Mouse (Mus musculus): ENCODE measurements around the gene Rnf19b. TPM values are rescaled to one million over a fixed set of nuclear protein-coding genes. Genes with fewer than 3 reads are reported as not detected.

The Rnf19b gene
- polyA plus RNA-seq, 1 experiment from 2014 or later = 11.0 TPM

DNA sequence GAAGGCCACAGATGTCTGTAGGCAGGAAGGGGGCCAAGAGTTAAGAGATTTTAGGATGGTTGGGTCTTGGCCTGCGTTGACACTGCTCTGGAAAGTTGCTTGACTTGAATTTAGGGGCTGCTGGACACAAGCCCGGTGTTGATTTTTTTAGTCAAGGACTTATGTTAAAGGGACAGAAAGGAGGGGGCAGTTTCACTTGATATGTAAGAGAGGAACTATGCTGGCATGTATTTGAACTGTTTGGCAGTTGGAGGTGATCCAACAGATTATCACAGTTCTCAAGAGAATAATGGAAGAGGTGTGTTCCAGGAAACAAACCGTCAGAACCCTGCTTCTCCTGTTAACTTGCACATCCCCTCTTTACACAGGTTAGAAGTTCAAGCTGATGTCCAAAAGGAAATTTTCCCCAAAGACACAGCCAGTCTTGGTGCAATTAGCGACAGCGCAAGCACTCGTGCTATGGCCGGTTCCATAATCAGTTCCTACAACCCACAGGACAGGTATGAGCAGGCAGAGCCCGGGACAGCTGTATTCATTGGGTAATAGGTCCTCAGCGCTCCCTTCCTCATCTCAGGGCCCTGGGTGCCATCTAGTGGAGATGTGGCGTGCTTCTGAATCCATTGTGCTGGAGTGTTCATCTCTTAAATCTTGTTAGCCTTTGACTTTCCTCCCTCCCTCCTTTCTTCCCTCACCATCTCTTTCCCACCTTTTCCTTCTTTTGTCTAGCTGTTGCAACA, 24.5 kb downstream of the Rnf19b start:
- Histone ChIP-seq H3K4me2 (replicated peaks; ENCODE audit: low read depth) (no peak overlapping the region), H3K27me3 (replicated peaks; ENCODE audit: control insufficient read depth, insufficient read depth, low read length) (no peaks in the 10 kb centered on the region), H3K27ac (ENCODE audit: low read depth, low read length) (0 out of 2 replicates have a peak overlapping the region, but pooled peaks have one; percentile 46), H3K4me3 (ENCODE audit: low read depth, low read length) (no peak overlapping the region), H3K36me3 (ENCODE audit: control insufficient read depth, insufficient read depth) (peaks cover 55% of the 10 kb centered on the region), H3K4me1 (replicated peaks; ENCODE audit: control insufficient read depth, insufficient read depth, low read length) (no peaks in the 10 kb centered on the region; the same call in 1 of the 2 replicates), H3K9me3 (ENCODE audit: control insufficient read depth) (no peaks in the 10 kb centered on the region), H3K9ac (ENCODE audit: low read depth, low read length) (no peak overlapping the region)
- peak; percentile 93 for TF ChIP-seq CTCF (IDR thresholded peaks at IDR 0.05; ENCODE audit: low read depth)
- ATAC-seq = peak; percentile 74
- WGBS = 35% methylated on average over 10 of the region's 10 CpGs

DNA sequence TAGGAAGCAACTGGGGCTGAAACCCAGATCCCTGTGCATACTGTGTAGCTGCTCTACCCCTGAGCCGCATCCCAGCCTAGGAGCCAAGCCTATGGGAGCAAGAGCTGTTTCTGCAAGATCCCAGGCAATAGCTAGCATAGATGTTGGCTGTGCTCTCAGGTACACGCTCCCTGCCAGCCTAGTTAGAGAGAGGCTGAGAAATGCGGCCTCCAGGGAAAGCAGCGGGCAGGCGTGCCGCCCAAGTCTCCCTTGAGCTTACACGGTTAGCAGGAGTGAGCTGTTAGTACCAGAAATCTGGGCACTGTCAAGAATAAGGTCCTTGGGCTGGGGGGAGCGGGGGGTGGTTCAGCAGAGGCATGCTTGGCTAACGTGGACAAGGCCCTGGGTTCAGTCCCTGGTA, 26.8 kb downstream of the Rnf19b start:
- 92% methylated on average over 9 of the region's 9 CpGs for WGBS
- no peaks in the 10 kb centered on the region for H3K27me3 ChIP-seq (replicated peaks; ENCODE audit: control insufficient read depth, insufficient read depth, low read length)
- no peak overlapping the region for H3K27ac ChIP-seq (ENCODE audit: low read depth, low read length)
- no peak overlapping the region for H3K9ac ChIP-seq (ENCODE audit: low read depth, low read length)
- H3K36me3 ChIP-seq (ENCODE audit: control insufficient read depth, insufficient read depth) = peaks cover 42% of the 10 kb centered on the region
- no peak overlapping the region for H3K4me3 ChIP-seq (ENCODE audit: low read depth, low read length)
- H3K9me3 ChIP-seq (ENCODE audit: control insufficient read depth) = no peaks in the 10 kb centered on the region
- ATAC-seq = no peak
- H3K4me1 ChIP-seq (replicated peaks; ENCODE audit: control insufficient read depth, insufficient read depth, low read length) = no peaks in the 10 kb centered on the region; the same call in 1 of the 2 replicates
- no peak overlapping the region for H3K4me2 ChIP-seq (replicated peaks; ENCODE audit: low read depth)
- TF ChIP-seq CTCF (IDR thresholded peaks at IDR 0.05; ENCODE audit: low read depth) = no peak

DNA sequence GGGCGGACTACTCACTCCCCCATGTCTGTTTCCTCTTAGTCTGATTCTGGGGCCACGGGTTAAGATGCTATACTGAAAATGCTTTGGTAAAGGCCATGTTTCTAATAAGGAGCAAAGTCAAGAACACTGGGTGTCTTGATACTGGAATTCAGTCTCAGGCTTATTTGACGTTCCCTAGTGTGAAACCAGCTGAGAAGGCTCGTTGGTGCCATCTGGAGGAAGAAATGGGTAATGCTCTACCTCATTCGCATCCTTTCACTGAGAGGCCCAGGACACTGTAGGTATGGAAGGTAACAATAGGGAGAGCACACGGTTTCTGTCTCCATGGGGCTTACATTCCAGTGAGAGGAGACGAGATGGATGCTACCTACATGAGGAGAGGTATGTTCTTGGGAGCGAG, 28.0 kb downstream of the Rnf19b start:
- WGBS = 33% methylated on average over 8 of the region's 8 CpGs
- ATAC-seq = peak; percentile 48
- no peak overlapping the region for H3K9ac ChIP-seq (ENCODE audit: low read depth, low read length)
- peaks cover 33% of the 10 kb centered on the region for H3K36me3 ChIP-seq (ENCODE audit: control insufficient read depth, insufficient read depth)
- H3K27ac ChIP-seq (ENCODE audit: low read depth, low read length) = no peak overlapping the region
- TF ChIP-seq CTCF (IDR thresholded peaks at IDR 0.05; ENCODE audit: low read depth) = peak; percentile 97
- H3K4me2 ChIP-seq (replicated peaks; ENCODE audit: low read depth) = no peak overlapping the region
- H3K4me3 ChIP-seq (ENCODE audit: low read depth, low read length) = no peak overlapping the region
- H3K9me3 ChIP-seq (ENCODE audit: control insufficient read depth) = no peaks in the 10 kb centered on the region
- no peaks in the 10 kb centered on the region for H3K27me3 ChIP-seq (replicated peaks; ENCODE audit: control insufficient read depth, insufficient read depth, low read length)
- H3K4me1 ChIP-seq (replicated peaks; ENCODE audit: control insufficient read depth, insufficient read depth, low read length) = no peaks in the 10 kb centered on the region; the same call in 1 of the 2 replicates

DNA sequence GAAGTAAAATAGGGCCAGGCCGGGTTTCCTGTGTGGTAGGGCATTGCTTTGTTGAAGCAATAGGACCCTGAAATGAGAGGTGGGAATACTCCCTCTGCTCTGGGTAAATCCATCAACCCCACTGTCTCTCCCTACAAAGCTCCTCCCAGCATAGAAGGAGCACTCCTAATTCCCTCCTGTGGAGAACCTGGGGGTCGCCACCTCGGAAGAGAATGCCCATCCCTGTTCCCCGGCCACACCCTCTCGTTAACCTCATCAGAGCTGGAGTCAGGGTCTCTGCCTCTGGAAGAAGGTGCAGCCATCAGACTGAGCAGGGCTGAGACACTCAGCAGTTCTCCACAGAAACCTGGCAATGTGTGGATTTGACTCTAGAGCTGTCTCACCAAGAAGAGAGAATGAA, 29.8 kb downstream of the Rnf19b start:
- Histone ChIP-seq H3K9ac (ENCODE audit: low read depth, low read length) (no peak overlapping the region), H3K9me3 (ENCODE audit: control insufficient read depth) (no peaks in the 10 kb centered on the region), H3K36me3 (ENCODE audit: control insufficient read depth, insufficient read depth) (peaks cover 17% of the 10 kb centered on the region), H3K27ac (ENCODE audit: low read depth, low read length) (no peak overlapping the region), H3K27me3 (replicated peaks; ENCODE audit: control insufficient read depth, insufficient read depth, low read length) (no peaks in the 10 kb centered on the region), H3K4me3 (ENCODE audit: low read depth, low read length) (no peak overlapping the region), H3K4me1 (replicated peaks; ENCODE audit: control insufficient read depth, insufficient read depth, low read length) (no peaks in the 10 kb centered on the region), H3K4me2 (replicated peaks; ENCODE audit: low read depth) (no peak overlapping the region)
- no peak for TF ChIP-seq CTCF (IDR thresholded peaks at IDR 0.05; ENCODE audit: low read depth)
- ATAC-seq = no peak
- 50% methylated on average over 5 of the region's 5 CpGs for WGBS

DNA sequence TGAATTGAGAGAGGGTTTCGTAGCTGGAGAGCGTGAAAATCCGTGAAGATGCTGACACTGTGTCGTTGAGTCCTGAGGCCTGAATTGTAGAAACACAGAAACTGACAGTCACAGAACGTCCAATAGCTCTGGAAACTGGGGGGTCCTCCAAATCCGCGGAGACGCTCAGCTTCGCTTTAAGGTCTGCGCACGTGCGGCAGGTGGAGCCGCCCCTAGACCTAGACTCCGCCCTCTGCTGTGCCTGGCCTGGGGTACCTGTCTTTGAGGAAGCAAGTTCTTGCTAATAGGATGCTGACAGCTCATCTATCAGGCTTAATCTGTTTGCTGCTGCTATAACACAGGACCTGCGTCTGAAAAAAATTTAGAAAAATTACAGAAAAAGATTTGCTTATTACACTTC, 37.2 kb downstream of the Rnf19b start:
- TF ChIP-seq CTCF (IDR thresholded peaks at IDR 0.05; ENCODE audit: low read depth) = no peak
- no peak for ATAC-seq
- Histone ChIP-seq H3K36me3 (ENCODE audit: control insufficient read depth, insufficient read depth) (no peaks in the 10 kb centered on the region), H3K4me1 (replicated peaks; ENCODE audit: control insufficient read depth, insufficient read depth, low read length) (no peaks in the 10 kb centered on the region), H3K9ac (ENCODE audit: low read depth, low read length) (no peak overlapping the region), H3K9me3 (ENCODE audit: control insufficient read depth) (no peaks in the 10 kb centered on the region), H3K27ac (ENCODE audit: low read depth, low read length) (no peak overlapping the region), H3K4me2 (replicated peaks; ENCODE audit: low read depth) (no peak overlapping the region), H3K27me3 (replicated peaks; ENCODE audit: control insufficient read depth, insufficient read depth, low read length) (no peaks in the 10 kb centered on the region), H3K4me3 (ENCODE audit: low read depth, low read length) (no peak overlapping the region)
- WGBS = 29% methylated on average over 15 of the region's 15 CpGs

DNA sequence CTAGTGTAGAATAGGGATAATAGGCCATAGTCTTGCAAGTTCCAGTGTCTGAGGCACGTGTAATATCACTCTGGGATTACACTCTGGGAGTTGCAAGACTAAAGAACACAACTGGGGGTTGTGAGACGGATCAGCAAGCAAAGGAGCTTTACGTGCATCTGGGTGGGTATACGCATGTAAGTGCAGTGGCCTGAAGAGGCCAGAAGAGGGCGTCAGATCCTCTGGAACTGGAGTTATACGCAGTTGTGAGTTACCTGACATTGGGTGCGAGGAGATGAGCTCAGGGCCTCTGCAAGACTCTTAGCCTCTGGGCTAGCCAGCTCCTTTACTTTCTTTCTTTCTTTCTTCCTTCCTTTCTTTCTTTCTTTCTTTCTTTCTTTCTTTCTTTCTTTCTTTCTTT, 38.9 kb downstream of the Rnf19b start:
- H3K4me3 ChIP-seq (ENCODE audit: low read depth, low read length) = no peak overlapping the region
- no peak overlapping the region for H3K9ac ChIP-seq (ENCODE audit: low read depth, low read length)
- H3K36me3 ChIP-seq (ENCODE audit: control insufficient read depth, insufficient read depth) = no peaks in the 10 kb centered on the region
- no peak overlapping the region for H3K4me2 ChIP-seq (replicated peaks; ENCODE audit: low read depth)
- H3K4me1 ChIP-seq (replicated peaks; ENCODE audit: control insufficient read depth, insufficient read depth, low read length) = no peaks in the 10 kb centered on the region
- no peak for ATAC-seq
- no peaks in the 10 kb centered on the region for H3K27me3 ChIP-seq (replicated peaks; ENCODE audit: control insufficient read depth, insufficient read depth, low read length)
- H3K9me3 ChIP-seq (ENCODE audit: control insufficient read depth) = no peaks in the 10 kb centered on the region
- H3K27ac ChIP-seq (ENCODE audit: low read depth, low read length) = no peak overlapping the region
- TF ChIP-seq CTCF (IDR thresholded peaks at IDR 0.05; ENCODE audit: low read depth) = peak; percentile 41
- WGBS = 78% methylated on average over 7 of the region's 7 CpGs
